Mouse (Mus musculus): ENCODE data around the gene Plcl1. TPM values are rescaled to one million over a fixed set of nuclear protein-coding genes. Genes with fewer than 3 reads are reported as not detected.

The Plcl1 gene
- polyA plus RNA-seq, 1 experiment from 2014 or later, result 0.70 TPM

- Histone ChIP-seq H3K36me3 (ENCODE audit: control insufficient read depth, insufficient read depth, low read length) (no peaks in the 10 kb centered on the region), H3K9ac (ENCODE audit: low read depth, low read length) (no peak overlapping the region), H3K27me3 (ENCODE audit: control insufficient read depth, insufficient read depth, low read length) (no peaks in the 10 kb centered on the region), H3K27ac (ENCODE audit: low read depth, low read length) (no peak overlapping the region), H3K9me3 (replicated peaks; ENCODE audit: control insufficient read depth, low read length) (no peaks in the 10 kb centered on the region), H3K4me2 (no peak overlapping the region), H3K4me3 (ENCODE audit: low read depth, low read length) (no peak overlapping the region), H3K4me1 (ENCODE audit: control insufficient read depth, insufficient read depth, low read length) (no peaks in the 10 kb centered on the region)
- WGBS (ENCODE audit: insufficient replicate concordance), result 51% methylated on average over 5 of the region's 5 CpGs
- ATAC-seq (replicated peaks; ENCODE audit: insufficient number of reproducible peaks, low FRiP score, low TSS enrichment), result no peak
Measured at GRCm38 (mm10) chr1:55748516-55748915, 342.8 kb downstream of the Plcl1 start.

GRCm38 (mm10) chr1:55749770-55750169, 344.0 kb downstream of the Plcl1 start:
- H3K27me3 ChIP-seq (ENCODE audit: control insufficient read depth, insufficient read depth, low read length), result no peaks in the 10 kb centered on the region
- ATAC-seq (replicated peaks; ENCODE audit: insufficient number of reproducible peaks, low FRiP score, low TSS enrichment), result no peak
- WGBS (ENCODE audit: insufficient replicate concordance), result 75% methylated on average over 7 of the region's 7 CpGs

DNA sequence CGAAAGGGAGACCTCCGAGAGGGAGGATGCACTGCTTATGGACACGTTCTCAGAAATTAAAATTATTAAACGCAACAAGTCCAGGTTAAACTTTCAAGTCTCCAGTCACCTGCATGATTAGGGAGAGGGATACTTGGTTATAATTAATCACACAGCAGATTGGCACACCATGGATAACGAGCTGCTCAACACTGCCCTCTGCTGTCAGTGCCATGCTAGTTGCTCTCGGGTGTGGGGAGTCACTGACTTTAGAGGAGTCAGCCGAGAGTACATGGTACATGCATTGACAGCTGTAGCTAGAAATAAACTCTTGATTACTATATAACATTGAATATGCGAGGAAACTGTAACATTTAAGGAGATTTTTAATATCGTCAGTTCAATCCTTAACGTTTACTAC, 350.0 kb downstream of the Plcl1 start:
- H3K9me3 ChIP-seq (replicated peaks; ENCODE audit: control insufficient read depth, low read length), result no peaks in the 10 kb centered on the region
- no peaks in the 10 kb centered on the region for H3K27me3 ChIP-seq (ENCODE audit: control insufficient read depth, insufficient read depth, low read length)
- ATAC-seq (replicated peaks; ENCODE audit: insufficient number of reproducible peaks, low FRiP score, low TSS enrichment), result no peak

More at GRCm38 (mm10) chr1:55749770-55750169, 344.0 kb downstream of the Plcl1 start:
- H3K4me3 ChIP-seq (ENCODE audit: low read depth, low read length), result no peak overlapping the region
- H3K9ac ChIP-seq (ENCODE audit: low read depth, low read length), result no peak overlapping the region
- no peak overlapping the region for H3K4me2 ChIP-seq
- H3K27ac ChIP-seq (ENCODE audit: low read depth, low read length), result no peak overlapping the region
- no peaks in the 10 kb centered on the region for H3K9me3 ChIP-seq (replicated peaks; ENCODE audit: control insufficient read depth, low read length)
- H3K4me1 ChIP-seq (ENCODE audit: control insufficient read depth, insufficient read depth, low read length), result no peaks in the 10 kb centered on the region
- no peaks in the 10 kb centered on the region for H3K36me3 ChIP-seq (ENCODE audit: control insufficient read depth, insufficient read depth, low read length)

GRCm38 (mm10) chr1:55762284-55762683, 356.6 kb downstream of the Plcl1 start:
- H3K36me3 ChIP-seq (ENCODE audit: control insufficient read depth, insufficient read depth, low read length), result no peaks in the 10 kb centered on the region
- H3K4me3 ChIP-seq (ENCODE audit: low read depth, low read length), result no peak overlapping the region
- H3K9me3 ChIP-seq (replicated peaks; ENCODE audit: control insufficient read depth, low read length), result no peaks in the 10 kb centered on the region
- no peaks in the 10 kb centered on the region for H3K4me1 ChIP-seq (ENCODE audit: control insufficient read depth, insufficient read depth, low read length)
- no peaks in the 10 kb centered on the region for H3K27me3 ChIP-seq (ENCODE audit: control insufficient read depth, insufficient read depth, low read length)
- WGBS (ENCODE audit: insufficient replicate concordance), result 69% methylated on average over 5 of the region's 5 CpGs
- ATAC-seq (replicated peaks; ENCODE audit: insufficient number of reproducible peaks, low FRiP score, low TSS enrichment), result no peak
- no peak overlapping the region for H3K27ac ChIP-seq (ENCODE audit: low read depth, low read length)
- H3K9ac ChIP-seq (ENCODE audit: low read depth, low read length), result no peak overlapping the region
- H3K4me2 ChIP-seq, result no peak overlapping the region

More for the DNA sequence above, 350.0 kb downstream of the Plcl1 start:
- H3K4me3 ChIP-seq (ENCODE audit: low read depth, low read length), result no peak overlapping the region
- no peak overlapping the region for H3K27ac ChIP-seq (ENCODE audit: low read depth, low read length)
- WGBS (ENCODE audit: insufficient replicate concordance), result 58% methylated on average over 10 of the region's 10 CpGs
- no peak overlapping the region for H3K4me2 ChIP-seq
- no peaks in the 10 kb centered on the region for H3K36me3 ChIP-seq (ENCODE audit: control insufficient read depth, insufficient read depth, low read length)
- no peak overlapping the region for H3K9ac ChIP-seq (ENCODE audit: low read depth, low read length)
- H3K4me1 ChIP-seq (ENCODE audit: control insufficient read depth, insufficient read depth, low read length), result no peaks in the 10 kb centered on the region

DNA sequence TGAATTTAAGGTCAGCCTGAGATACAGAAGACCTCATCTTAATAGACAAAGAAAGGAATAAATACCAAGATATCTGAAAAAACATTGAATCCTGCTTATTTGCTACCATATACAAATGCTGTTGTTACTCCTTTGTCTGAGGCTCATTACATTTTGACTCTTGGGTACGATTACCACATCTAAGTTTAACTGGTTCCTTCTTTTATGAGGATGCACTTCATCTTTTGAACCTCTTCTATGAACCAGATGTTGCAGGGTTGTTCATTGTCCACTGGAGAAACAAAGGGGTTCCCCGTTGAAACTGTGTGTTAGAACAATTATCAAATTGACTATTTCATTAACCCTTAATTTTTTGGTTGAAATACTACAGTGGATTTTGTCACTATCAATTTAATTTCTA, 357.4 kb downstream of the Plcl1 start:
- H3K4me1 ChIP-seq (ENCODE audit: control insufficient read depth, insufficient read depth, low read length), result no peaks in the 10 kb centered on the region
- H3K27me3 ChIP-seq (ENCODE audit: control insufficient read depth, insufficient read depth, low read length), result no peaks in the 10 kb centered on the region
- no peaks in the 10 kb centered on the region for H3K36me3 ChIP-seq (ENCODE audit: control insufficient read depth, insufficient read depth, low read length)
- H3K27ac ChIP-seq (ENCODE audit: low read depth, low read length), result no peak overlapping the region
- no peak overlapping the region for H3K4me3 ChIP-seq (ENCODE audit: low read depth, low read length)
- no peak for ATAC-seq (replicated peaks; ENCODE audit: insufficient number of reproducible peaks, low FRiP score, low TSS enrichment)
- whole genome bisulfite sequencing (ENCODE audit: insufficient replicate concordance), result 79% methylated on average over 2 of the region's 2 CpGs
- H3K9ac ChIP-seq (ENCODE audit: low read depth, low read length), result no peak overlapping the region
- H3K9me3 ChIP-seq (replicated peaks; ENCODE audit: control insufficient read depth, low read length), result no peaks in the 10 kb centered on the region
- no peak overlapping the region for H3K4me2 ChIP-seq

DNA sequence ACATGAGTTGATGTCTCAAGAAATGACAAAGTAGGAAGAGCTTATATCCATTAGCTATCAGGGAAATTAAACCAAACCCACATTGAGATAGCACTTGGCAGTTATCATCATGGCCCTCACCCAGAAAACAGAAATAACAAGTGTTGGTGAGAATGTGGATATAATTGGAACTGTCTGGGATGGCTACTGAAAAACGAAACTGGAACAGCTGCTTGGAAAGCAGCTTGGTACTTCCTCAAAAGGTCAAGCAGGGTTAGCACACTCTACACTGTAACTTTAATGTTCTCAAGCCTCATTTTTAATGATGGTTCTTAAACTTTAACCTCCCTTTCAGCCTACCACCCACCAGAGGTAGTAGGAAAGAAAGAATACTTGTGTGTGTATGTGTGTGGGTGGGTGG, 361.0 kb downstream of the Plcl1 start:
- H3K36me3 ChIP-seq (ENCODE audit: control insufficient read depth, insufficient read depth, low read length), result no peaks in the 10 kb centered on the region
- no peak overlapping the region for H3K9ac ChIP-seq (ENCODE audit: low read depth, low read length)
- H3K27me3 ChIP-seq (ENCODE audit: control insufficient read depth, insufficient read depth, low read length), result no peaks in the 10 kb centered on the region
- 54% methylated on average over 1 of the region's 1 CpGs for WGBS (ENCODE audit: insufficient replicate concordance)
- H3K4me2 ChIP-seq, result no peak overlapping the region
- H3K27ac ChIP-seq (ENCODE audit: low read depth, low read length), result no peak overlapping the region
- ATAC-seq (replicated peaks; ENCODE audit: insufficient number of reproducible peaks, low FRiP score, low TSS enrichment), result no peak
- no peaks in the 10 kb centered on the region for H3K4me1 ChIP-seq (ENCODE audit: control insufficient read depth, insufficient read depth, low read length)
- H3K4me3 ChIP-seq (ENCODE audit: low read depth, low read length), result no peak overlapping the region
- no peaks in the 10 kb centered on the region for H3K9me3 ChIP-seq (replicated peaks; ENCODE audit: control insufficient read depth, low read length)

GRCm38 (mm10) chr1:55770072-55770785, 364.5 kb downstream of the Plcl1 start:
- Histone ChIP-seq H3K4me3 (ENCODE audit: low read depth, low read length) (no peak overlapping the region), H3K4me2 (no peak overlapping the region), H3K9ac (ENCODE audit: low read depth, low read length) (no peak overlapping the region), H3K27me3 (ENCODE audit: control insufficient read depth, insufficient read depth, low read length) (no peaks in the 10 kb centered on the region), H3K27ac (ENCODE audit: low read depth, low read length) (no peak overlapping the region), H3K4me1 (ENCODE audit: control insufficient read depth, insufficient read depth, low read length) (no peaks in the 10 kb centered on the region), H3K36me3 (ENCODE audit: control insufficient read depth, insufficient read depth, low read length) (no peaks in the 10 kb centered on the region), H3K9me3 (replicated peaks; ENCODE audit: control insufficient read depth, low read length) (no peaks in the 10 kb centered on the region)
- ATAC-seq (replicated peaks; ENCODE audit: insufficient number of reproducible peaks, low FRiP score, low TSS enrichment), result no peak

- no peak for ATAC-seq (replicated peaks; ENCODE audit: insufficient number of reproducible peaks, low FRiP score, low TSS enrichment)
Measured at GRCm38 (mm10) chr1:55792817-55793216, 387.1 kb downstream of the Plcl1 start.

More at GRCm38 (mm10) chr1:55792817-55793216, 387.1 kb downstream of the Plcl1 start:
- Histone ChIP-seq H3K27me3 (ENCODE audit: control insufficient read depth, insufficient read depth, low read length) (no peaks in the 10 kb centered on the region), H3K9me3 (replicated peaks; ENCODE audit: control insufficient read depth, low read length) (0 out of 2 replicates have a peak, but pooled peaks cover 2% of the 10 kb centered on the region), H3K4me1 (ENCODE audit: control insufficient read depth, insufficient read depth, low read length) (no peaks in the 10 kb centered on the region), H3K4me2 (no peak overlapping the region), H3K27ac (ENCODE audit: low read depth, low read length) (no peak overlapping the region), H3K9ac (ENCODE audit: low read depth, low read length) (no peak overlapping the region), H3K4me3 (ENCODE audit: low read depth, low read length) (no peak overlapping the region), H3K36me3 (ENCODE audit: control insufficient read depth, insufficient read depth, low read length) (no peaks in the 10 kb centered on the region)
- WGBS (ENCODE audit: insufficient replicate concordance), result 57% methylated on average over 6 of the region's 6 CpGs

Measured in heart, embryonic 11.5 days (tissue).